Mouse (Mus musculus) liver, postnatal 0 days (tissue): ENCODE data around the gene Adcy7. TPM values are rescaled to one million over a fixed set of nuclear protein-coding genes. Genes with fewer than 3 reads are reported as not detected.

Experiments
- ATAC-seq: fragments of 200-750 bp; cut with Nextera tagmentation; 2 replicates; pipeline ENCODE4 v1.8.0; 2017; ENCODE audit warnings: mild to moderate bottlenecking, moderate library complexity
- DNase-seq: peaks from one replicate; pipeline ENCODE4 v3.0.0-alpha.2; 2016
- H3K27ac ChIP-seq: fragments of 300-500 bp; sonication (generic); 2 replicates; pipeline ENCODE4 v1.5.1; 2014; ENCODE audit warnings: antibody characterized with exemption, moderate library complexity, mild to moderate bottlenecking, low read depth
- H3K27me3 ChIP-seq: fragments of 300-500 bp; sonication (generic); 2 replicates; pipeline ENCODE4 v1.6.1; 2014; ENCODE audit warnings: low read length, control low read depth, mixed read lengths; ENCODE audit not compliant: insufficient read depth
- H3K36me3 ChIP-seq: fragments of 300-500 bp; sonication (generic); replicated peaks from 2 replicates; pipeline ENCODE4 v1.6.1; 2014; ENCODE audit warnings: mild to moderate bottlenecking, control low read depth, low read length, moderate library complexity, mixed read lengths; ENCODE audit not compliant: insufficient read depth
- H3K4me1 ChIP-seq: fragments of 300-500 bp; sonication (generic); 2 replicates; pipeline ENCODE4 v1.6.1; 2014; ENCODE audit warnings: antibody characterized with exemption, mild to moderate bottlenecking, control low read depth; ENCODE audit not compliant: insufficient read depth
- H3K4me2 ChIP-seq: fragments of 300-500 bp; sonication (generic); 2 replicates; pipeline ENCODE4 v1.6.1; 2014; ENCODE audit warnings: low read depth, mild to moderate bottlenecking, low read length, moderate library complexity, mixed read lengths
- H3K4me3 ChIP-seq: fragments of 300-500 bp; sonication (generic); 2 replicates; pipeline ENCODE4 v1.5.1; 2014; ENCODE audit warnings: low read depth, low read length
- H3K9ac ChIP-seq: fragments of 300-500 bp; sonication (generic); replicated peaks from 2 replicates; pipeline ENCODE4 v1.6.1; 2014; ENCODE audit warnings: mild to moderate bottlenecking, moderate library complexity
- H3K9me3 ChIP-seq: fragments of 300-500 bp; sonication (generic); 2 replicates; pipeline ENCODE4 v1.6.1; 2016; ENCODE audit warnings: mild to moderate bottlenecking, control low read depth, low read length, mixed read lengths
- CTCF ChIP-seq: sonication (generic); IDR thresholded peaks from 2 replicates; pipeline ENCODE4 v1.5.1; 2016; ENCODE audit warnings: antibody characterized with exemption, low read depth
- EP300 ChIP-seq: IDR thresholded peaks from 2 replicates; pipeline ENCODE4 v1.6.1; 2016; ENCODE audit warnings: antibody characterized with exemption, low read depth, mild to moderate bottlenecking
- WGBS: fragments of 180-500 bp; shearing (Covaris S2); extraction: QIAGEN DNeasy Blood & Tissue Kit; methylation state at CpG from one replicate; pipeline ENCODE4 v1.1.7; 2014; ENCODE audit not compliant: insufficient replicate concordance; 5-methylcytosine and 5-hydroxymethylcytosine counted together
- polyA plus RNA-seq: library from polyadenylated mRNA; unstranded; fragments of >200 nt; fragmentation: Nextera tagmentation; extraction: Ambion mirVana; gene quantifications from 2 replicates; pipeline ENCODE4 v1.2.1, GENCODE M21; 2015

Gene Adcy7
- polyA plus RNA-seq, 1 experiment from 2014 or later = 8.4 TPM

DNA sequence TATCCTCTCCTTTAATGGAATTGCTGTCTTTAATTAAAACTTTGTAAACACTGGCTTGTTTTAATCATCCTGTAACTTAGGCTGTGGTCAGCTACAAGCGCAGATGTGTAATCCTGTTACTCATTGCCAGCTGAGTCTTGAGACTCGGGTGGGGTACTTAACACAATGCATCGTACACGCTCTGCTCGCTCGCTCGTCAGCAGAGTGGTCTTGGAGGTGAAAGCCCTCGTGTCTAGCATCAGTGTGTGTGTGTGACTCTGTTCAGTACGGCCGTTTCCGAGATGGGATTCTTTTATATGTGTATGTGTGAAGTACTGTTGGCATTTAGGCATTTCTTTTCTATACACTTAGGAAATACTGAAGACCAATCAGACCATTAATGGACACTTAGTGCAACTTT, 13.7 kb upstream of the Adcy7 start:
- Histone ChIP-seq H3K27ac (no peak overlapping the region), H3K4me1 (no peaks in the 10 kb centered on the region), H3K27me3 (no peaks in the 10 kb centered on the region), H3K36me3 (peaks cover 37% of the 10 kb centered on the region), H3K9ac (no peak overlapping the region), H3K4me3 (no peak overlapping the region), H3K9me3 (no peaks in the 10 kb centered on the region), H3K4me2 (no peak overlapping the region)
- no peak for TF ChIP-seq CTCF
- TF ChIP-seq EP300 = no peak
- 82% methylated on average over 11 of the region's 11 CpGs for WGBS
- DNase-seq (no peak), ATAC-seq (no peak)

DNA sequence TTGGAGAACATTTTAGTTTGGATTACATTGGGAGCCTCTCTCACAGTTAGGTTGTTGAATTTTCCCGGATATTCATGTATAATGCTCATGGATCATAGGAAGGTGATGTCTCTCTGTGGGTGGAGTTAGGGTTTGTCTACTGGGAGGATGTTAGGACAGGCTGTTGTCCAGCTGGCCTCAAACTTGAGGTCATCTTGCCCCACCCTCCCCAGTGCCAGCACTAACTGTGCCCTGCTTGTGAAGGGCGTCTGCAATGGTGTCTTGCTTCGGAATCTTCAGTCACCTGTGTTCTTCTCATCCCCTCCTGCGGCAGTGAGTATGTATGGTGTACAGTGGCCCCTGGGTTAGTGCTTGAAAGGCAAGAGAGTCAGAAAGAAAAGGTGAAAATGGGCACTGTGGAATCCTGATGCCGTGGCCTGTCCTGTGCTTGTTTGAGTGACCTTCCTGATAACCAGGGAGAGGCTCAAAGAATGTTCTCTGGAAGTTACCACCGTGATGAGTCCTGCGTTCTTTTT, 11.7 kb upstream of the Adcy7 start:
- Histone ChIP-seq H3K9me3 (no peaks in the 10 kb centered on the region), H3K27me3 (no peaks in the 10 kb centered on the region), H3K4me2 (no peak overlapping the region), H3K27ac (no peak overlapping the region), H3K4me3 (no peak overlapping the region), H3K36me3 (peaks cover 20% of the 10 kb centered on the region), H3K9ac (no peak overlapping the region), H3K4me1 (no peaks in the 10 kb centered on the region)
- WGBS = 85% methylated on average over 7 of the region's 7 CpGs
- no peak for DNase-seq
- TF ChIP-seq EP300 = no peak
- no peak for TF ChIP-seq CTCF
- ATAC-seq = no peak

DNA sequence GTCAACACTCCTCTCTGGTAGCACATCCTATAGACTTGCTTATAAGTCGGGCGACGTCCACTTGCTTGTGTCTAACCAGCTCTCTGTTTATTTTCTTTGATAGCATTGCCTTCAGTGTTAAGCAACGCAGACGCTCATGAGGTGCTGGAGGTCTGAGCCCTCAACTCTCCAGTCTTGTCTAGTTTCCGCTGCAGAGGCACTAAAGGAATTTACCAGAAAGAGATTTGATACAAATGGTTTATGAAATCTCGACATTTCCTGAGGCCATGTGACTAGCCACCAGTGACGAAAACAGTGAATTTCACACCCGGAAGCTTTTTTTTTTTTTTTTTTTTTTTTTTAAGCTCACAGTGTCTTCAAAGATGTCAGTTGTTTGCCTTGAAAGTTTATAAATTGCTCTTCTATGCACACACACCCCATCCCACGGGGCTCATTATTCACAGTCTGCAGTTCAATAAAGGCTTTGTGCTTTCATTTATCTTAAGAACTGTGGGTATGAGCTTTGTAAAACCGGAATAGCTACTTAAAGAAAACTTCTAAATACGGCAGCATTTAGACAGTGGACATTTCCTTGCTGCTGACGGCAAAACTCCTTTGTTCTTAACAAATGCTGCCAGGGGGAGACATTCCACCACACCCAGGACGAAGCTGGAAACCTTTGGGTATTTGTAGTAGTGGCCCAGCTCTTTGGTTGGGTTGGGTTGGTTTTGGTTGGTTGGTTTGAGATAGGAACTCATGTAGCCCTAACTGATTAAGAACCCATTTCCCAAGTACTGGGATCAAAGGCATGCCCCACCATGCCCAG, 9.2 kb upstream of the Adcy7 start:
- H3K9ac ChIP-seq = no peak overlapping the region
- no peak overlapping the region for H3K4me2 ChIP-seq
- no peaks in the 10 kb centered on the region for H3K9me3 ChIP-seq
- DNase-seq = no peak
- WGBS = 68% methylated on average over 14 of the region's 14 CpGs
- ATAC-seq = no peak
- H3K27me3 ChIP-seq = no peaks in the 10 kb centered on the region
- peaks cover 6% of the 10 kb centered on the region; the same call in 1 of the 2 replicates for H3K36me3 ChIP-seq
- H3K27ac ChIP-seq = no peak overlapping the region
- H3K4me1 ChIP-seq = no peaks in the 10 kb centered on the region
- TF ChIP-seq EP300 = no peak
- 0 out of 2 replicates have a peak, but pooled peaks have one; percentile 12 for TF ChIP-seq CTCF
- H3K4me3 ChIP-seq = no peak overlapping the region

DNA sequence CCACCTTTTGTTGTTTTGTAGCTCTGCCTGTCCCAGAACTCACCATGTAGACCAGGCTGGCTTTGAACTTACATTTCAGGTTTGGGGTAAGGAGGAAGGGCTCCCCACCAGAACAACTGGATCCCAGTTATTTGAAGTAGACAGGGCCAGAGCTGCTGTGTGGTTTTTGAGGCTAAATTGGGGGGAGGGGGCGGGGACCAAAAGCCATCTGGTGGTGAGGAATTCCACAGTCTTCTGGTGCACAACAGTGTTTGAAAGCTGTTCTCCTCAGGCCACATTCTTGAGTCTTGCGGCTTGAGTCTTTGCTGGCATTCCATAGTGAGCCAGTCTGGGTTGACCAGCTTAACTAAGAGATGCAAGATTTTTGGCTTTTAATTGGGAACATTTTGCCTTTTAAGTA, 6.7 kb upstream of the Adcy7 start:
- H3K4me2 ChIP-seq = no peak overlapping the region
- DNase-seq (no peak), ATAC-seq (no peak)
- H3K36me3 ChIP-seq = no peaks in the 10 kb centered on the region
- no peak overlapping the region for H3K4me3 ChIP-seq
- TF ChIP-seq EP300 = no peak
- no peak for TF ChIP-seq CTCF
- 22% methylated on average over 2 of the region's 2 CpGs for WGBS
- no peaks in the 10 kb centered on the region for H3K4me1 ChIP-seq
- H3K9me3 ChIP-seq = no peaks in the 10 kb centered on the region
- H3K27me3 ChIP-seq = no peaks in the 10 kb centered on the region
- H3K27ac ChIP-seq = no peak overlapping the region
- no peak overlapping the region for H3K9ac ChIP-seq

DNA sequence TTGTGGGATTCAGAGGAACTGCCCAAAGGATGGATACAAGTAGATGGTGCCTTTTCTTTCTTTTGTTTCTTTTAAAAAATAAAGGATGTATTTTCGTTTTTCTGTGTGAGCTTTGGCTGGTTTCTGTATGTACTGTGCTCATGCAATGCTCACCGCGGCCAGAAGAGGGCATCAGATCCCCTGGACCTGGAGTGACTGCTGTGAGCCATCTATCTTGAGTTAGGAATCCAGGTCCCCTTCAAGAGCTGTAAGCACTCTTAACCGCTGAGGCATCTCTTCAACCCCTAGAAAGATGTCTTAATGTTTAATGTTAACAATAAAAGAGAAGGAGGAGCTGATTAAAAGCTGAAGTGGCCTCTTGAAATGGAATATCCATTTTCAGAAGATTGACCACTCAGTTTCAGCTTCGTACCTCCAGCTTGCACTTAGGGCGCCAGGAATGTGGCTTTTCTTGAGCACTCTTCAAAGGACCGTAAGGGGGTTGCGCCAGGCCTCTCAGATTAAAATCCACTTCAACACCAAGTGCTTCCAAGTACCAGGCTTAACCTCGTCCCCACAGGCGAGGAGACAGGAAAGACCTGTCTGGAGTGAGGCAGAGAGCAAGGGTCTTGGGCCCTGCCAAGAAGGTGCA, 5.9 kb upstream of the Adcy7 start:
- peak; percentile 87 for DNase-seq
- Histone ChIP-seq H3K36me3 (no peaks in the 10 kb centered on the region), H3K27ac (no peak overlapping the region), H3K27me3 (no peaks in the 10 kb centered on the region), H3K4me3 (no peak overlapping the region), H3K9me3 (no peaks in the 10 kb centered on the region), H3K4me1 (no peaks in the 10 kb centered on the region), H3K4me2 (no peak overlapping the region), H3K9ac (no peak overlapping the region)
- 53% methylated on average over 10 of the region's 10 CpGs for WGBS
- TF ChIP-seq CTCF (peak; percentile 91), EP300 (no peak)
- no peak for ATAC-seq

DNA sequence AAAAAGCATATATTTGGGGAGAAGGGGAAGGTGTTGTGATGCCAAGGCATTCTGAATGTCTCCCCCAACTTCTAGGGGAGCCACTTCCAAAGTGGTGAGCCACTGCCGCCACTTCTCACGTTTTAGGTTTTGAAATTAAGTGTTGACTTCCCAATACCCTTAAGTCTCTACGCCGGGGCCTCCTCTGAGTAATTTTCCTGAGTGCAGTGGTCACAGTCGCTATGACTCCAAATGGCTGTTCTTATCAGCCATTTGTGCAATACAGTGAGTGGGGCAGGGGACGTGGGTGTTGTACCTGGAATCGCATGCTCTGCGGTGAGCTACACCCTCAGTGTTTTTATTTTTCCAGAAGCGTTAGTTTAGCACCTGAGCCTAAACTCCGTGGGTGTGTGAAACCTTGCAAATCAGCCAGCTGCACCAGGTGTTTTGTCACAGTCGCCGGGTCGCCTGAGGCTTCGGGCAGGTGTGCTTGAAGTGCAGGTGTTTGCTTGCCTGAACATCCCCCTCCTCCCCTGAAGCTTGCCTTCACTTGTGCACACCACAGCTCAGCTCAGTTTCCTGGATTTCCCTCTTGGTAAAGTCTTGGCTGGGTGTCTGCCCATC, 5.3 kb upstream of the Adcy7 start:
- 73% methylated on average over 14 of the region's 14 CpGs for WGBS
- H3K4me1 ChIP-seq = peaks cover under 1% of the 10 kb centered on the region; the same call in 1 of the 2 replicates
- no peak overlapping the region for H3K27ac ChIP-seq
- H3K36me3 ChIP-seq = no peaks in the 10 kb centered on the region
- TF ChIP-seq CTCF (no peak), EP300 (no peak)
- DNase-seq (no peak), ATAC-seq (no peak)
- H3K4me3 ChIP-seq = no peak overlapping the region
- H3K27me3 ChIP-seq = peaks cover 4% of the 10 kb centered on the region; the same call in 1 of the 2 replicates
- no peak overlapping the region for H3K4me2 ChIP-seq
- H3K9ac ChIP-seq = no peak overlapping the region
- no peaks in the 10 kb centered on the region for H3K9me3 ChIP-seq
